Mouse (Mus musculus) spleen, adult 2 months (tissue): ENCODE measurements at regions not wholly inside any gene's neighbourhood (a gene's known extent, or its start where the extent isn't known, plus 50 kb on each side); places are given as distances from the start of the nearest gene placed in this dataset.

Experiments used
- DNase-seq, 2 experiments: peaks; one replicate each; pipeline versions ENCODE4 v3.0.0 to v3.0.0-alpha.2; 2012 to 2021; ENCODE audit warnings: low spot score in 2 of 2, low read depth in 1 of 2
- H3K27ac ChIP-seq: fragments of 200-500 bp; 2 replicates; pipeline ENCODE4 v1.5.1; 2012; ENCODE audit warnings: low read length, inconsistent platforms; ENCODE audit not compliant: insufficient read depth
- H3K27me3 ChIP-seq: fragments of 200-500 bp; 2 replicates; pipeline ENCODE4 v1.6.1; 2012; ENCODE audit warnings: mild to moderate bottlenecking, moderate library complexity, low read length, inconsistent platforms; ENCODE audit not compliant: control insufficient read depth, insufficient read depth
- H3K36me3 ChIP-seq: fragments of 200-500 bp; 2 replicates; pipeline ENCODE4 v1.6.1; 2012; ENCODE audit warnings: mild to moderate bottlenecking, low read length, inconsistent platforms; ENCODE audit not compliant: control insufficient read depth, insufficient read depth
- H3K4me1 ChIP-seq: fragments of 200-500 bp; 2 replicates; pipeline ENCODE4 v1.6.1; 2011; ENCODE audit warnings: inconsistent platforms; ENCODE audit not compliant: control insufficient read depth, insufficient read depth, insufficient read length
- H3K4me3 ChIP-seq: fragments of 200-500 bp; 2 replicates; pipeline ENCODE4 v1.5.1; 2011; ENCODE audit warnings: mild to moderate bottlenecking, inconsistent platforms; ENCODE audit not compliant: insufficient read depth, insufficient read length; ENCODE audit errors: extremely low read depth
- CTCF ChIP-seq: fragments of 200-500 bp; IDR thresholded peaks from 2 replicates; pipeline ENCODE4 v1.5.1; 2011; ENCODE audit warnings: mild to moderate bottlenecking, inconsistent platforms; ENCODE audit not compliant: insufficient read depth, insufficient read length, insufficient replicate concordance; ENCODE audit errors: extremely low read depth
- POLR2A ChIP-seq: fragments of 200-500 bp; IDR thresholded peaks from 2 replicates; pipeline ENCODE4 v1.6.1; 2011; ENCODE audit warnings: low read depth, low read length, inconsistent platforms
- WGBS: fragments of 180-500 bp; shearing (Covaris S2); methylation state at CpG from one replicate; pipeline ENCODE4 v1.1.7; 2018; 5-methylcytosine and 5-hydroxymethylcytosine counted together

- no peaks in the 10 kb centered on the region for H3K4me1 ChIP-seq
- no peak overlapping the region for H3K27ac ChIP-seq
- no peak overlapping the region for H3K4me3 ChIP-seq
- TF ChIP-seq POLR2A (no peak), CTCF (no peak)
- no peaks in the 10 kb centered on the region for H3K27me3 ChIP-seq
- no peak for DNase-seq
- H3K36me3 ChIP-seq = no peaks in the 10 kb centered on the region
- 89% methylated on average over 17 of the region's 17 CpGs for WGBS
Observed at GRCm38 (mm10) chr8:109310670-109311386, 183.0 kb upstream of the Pmfbp1 start.

DNA sequence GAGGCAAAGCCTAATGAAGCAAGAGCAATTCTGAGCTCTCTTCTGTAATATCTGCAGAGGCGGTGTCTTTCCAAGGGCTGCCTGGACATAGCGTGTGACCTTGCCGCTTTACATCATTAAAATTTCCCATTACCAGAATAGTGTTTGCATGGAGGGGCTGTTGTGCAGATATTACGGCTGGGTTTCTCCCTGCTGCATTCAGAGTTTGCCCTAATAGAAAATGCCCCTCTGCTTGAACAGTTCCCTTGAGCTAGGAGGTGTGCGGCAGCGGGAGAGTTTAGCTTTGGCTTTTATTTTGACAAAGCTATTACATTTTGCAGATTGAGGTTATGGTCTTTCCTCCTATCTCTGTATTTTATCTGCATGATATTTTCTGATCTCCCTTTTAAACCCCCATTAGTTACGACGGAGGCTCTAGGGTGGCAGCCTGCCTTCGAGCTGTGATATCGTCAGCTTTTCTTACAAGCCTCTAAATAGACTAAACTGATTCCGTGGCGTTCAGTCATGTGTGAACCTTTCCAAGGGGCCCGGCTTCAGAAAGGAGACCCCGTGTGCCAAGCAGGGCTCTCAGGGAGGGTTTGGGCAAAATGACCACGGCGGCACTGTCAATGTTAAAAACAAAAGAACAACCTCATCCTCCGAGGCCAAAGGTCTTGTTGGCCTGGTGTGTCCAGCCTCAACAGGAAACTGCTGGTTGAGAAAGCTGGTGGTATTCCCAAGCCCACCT lies 182.2 kb upstream of the Pmfbp1 start:
- no peaks in the 10 kb centered on the region for H3K4me1 ChIP-seq
- no peak for DNase-seq
- no peaks in the 10 kb centered on the region for H3K27me3 ChIP-seq
- 82% methylated on average over 17 of the region's 17 CpGs for WGBS
- no peak for TF ChIP-seq POLR2A
- no peak for TF ChIP-seq CTCF
- H3K27ac ChIP-seq = no peak overlapping the region
- H3K36me3 ChIP-seq = no peaks in the 10 kb centered on the region
- H3K4me3 ChIP-seq = no peak overlapping the region

DNA sequence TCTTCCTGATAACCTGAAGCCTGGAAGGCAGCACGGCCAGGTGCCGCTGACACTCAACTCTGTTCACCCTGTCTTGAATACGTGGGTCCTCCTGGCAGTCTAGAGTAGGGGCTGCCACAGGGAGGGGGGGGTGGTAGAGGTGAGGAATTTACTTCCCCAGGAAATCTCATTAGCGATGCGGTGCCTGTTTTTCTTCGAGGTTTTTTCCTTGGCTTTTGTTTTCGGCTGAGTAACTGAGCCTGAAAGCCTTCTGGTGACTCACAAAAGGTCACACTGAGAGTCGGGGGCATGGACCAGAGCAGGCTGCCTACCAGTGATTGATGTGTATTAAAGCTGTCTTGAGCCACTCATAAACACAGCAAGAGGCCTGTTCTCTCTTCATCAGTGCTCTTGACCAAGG lies 181.1 kb upstream of the Pmfbp1 start:
- no peak for TF ChIP-seq CTCF
- no peak for TF ChIP-seq POLR2A
- Histone ChIP-seq H3K27ac (no peak overlapping the region), H3K27me3 (no peaks in the 10 kb centered on the region), H3K36me3 (no peaks in the 10 kb centered on the region), H3K4me3 (no peak overlapping the region), H3K4me1 (no peaks in the 10 kb centered on the region)
- 34% methylated on average over 8 of the region's 8 CpGs for WGBS
- DNase-seq = no peak

DNA sequence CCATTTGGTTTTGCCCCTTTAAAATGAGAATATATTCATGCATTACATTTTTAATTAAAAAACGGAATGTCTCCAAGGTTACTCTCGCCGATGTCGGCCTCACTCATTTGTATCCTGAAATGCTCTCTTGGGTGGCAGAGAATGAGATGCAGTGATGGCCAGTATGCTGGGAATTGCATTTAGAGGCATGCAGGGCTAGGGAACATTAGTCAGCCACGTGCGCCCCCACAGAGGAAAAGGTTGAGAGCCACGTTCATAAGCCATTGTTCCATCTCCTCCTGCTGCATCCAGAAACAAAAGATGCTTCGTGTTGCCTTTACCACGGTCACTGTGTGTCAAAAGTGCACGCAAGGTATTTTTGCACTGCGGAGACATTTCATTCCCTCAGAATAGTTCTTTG lies 172.9 kb upstream of the Pmfbp1 start:
- WGBS = 80% methylated on average over 11 of the region's 11 CpGs
- Histone ChIP-seq H3K36me3 (no peaks in the 10 kb centered on the region), H3K4me3 (no peak overlapping the region), H3K4me1 (no peaks in the 10 kb centered on the region), H3K27me3 (no peaks in the 10 kb centered on the region), H3K27ac (no peak overlapping the region)
- TF ChIP-seq POLR2A = no peak
- TF ChIP-seq CTCF = no peak
- DNase-seq = no peak

DNA sequence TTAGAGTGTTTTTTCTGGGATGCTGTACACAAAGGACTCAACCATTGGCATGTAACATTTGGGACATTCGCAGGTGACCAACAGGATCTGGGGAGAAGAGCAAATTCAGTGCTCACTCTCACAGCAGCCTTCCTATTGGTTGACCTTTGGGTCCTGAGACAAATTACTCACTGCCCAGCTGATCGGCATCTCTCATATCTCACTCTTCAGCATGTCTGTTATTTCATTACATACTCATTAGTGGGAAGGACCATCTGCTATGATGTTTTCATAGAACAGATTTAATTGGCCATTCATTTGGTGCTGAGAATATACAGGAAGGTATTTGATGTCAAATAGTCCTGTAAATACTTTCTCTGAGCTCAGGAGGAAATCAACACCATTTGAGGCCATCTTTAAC lies 170.5 kb upstream of the Pmfbp1 start:
- H3K4me1 ChIP-seq = no peaks in the 10 kb centered on the region
- TF ChIP-seq CTCF (no peak), POLR2A (no peak)
- H3K27ac ChIP-seq = no peak overlapping the region
- no peaks in the 10 kb centered on the region for H3K27me3 ChIP-seq
- no peak overlapping the region for H3K4me3 ChIP-seq
- H3K36me3 ChIP-seq = no peaks in the 10 kb centered on the region
- DNase-seq = no peak
- WGBS = 85% methylated on average over 2 of the region's 2 CpGs

DNA sequence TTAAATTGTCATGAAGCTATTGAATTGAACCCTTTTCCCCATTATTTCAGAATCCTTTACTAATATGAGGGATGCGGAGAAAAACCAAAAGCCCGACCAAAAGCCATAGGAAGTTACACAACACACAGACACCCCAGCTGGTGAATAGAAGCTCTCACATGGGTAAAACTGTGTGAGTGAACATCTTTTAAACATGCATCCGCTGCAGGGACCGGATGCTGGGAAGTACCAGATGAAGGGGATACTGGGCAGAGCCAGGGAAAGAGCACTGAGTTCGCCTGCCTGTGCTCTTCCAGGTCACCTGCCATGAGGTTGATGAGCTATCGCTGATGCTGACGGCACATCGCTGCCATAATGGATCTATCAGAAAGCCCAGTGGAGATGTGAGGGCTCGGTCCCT lies 169.6 kb upstream of the Pmfbp1 start:
- Histone ChIP-seq H3K36me3 (no peaks in the 10 kb centered on the region), H3K27me3 (no peaks in the 10 kb centered on the region), H3K27ac (no peak overlapping the region), H3K4me3 (no peak overlapping the region), H3K4me1 (no peaks in the 10 kb centered on the region)
- DNase-seq = no peak
- WGBS = 92% methylated on average over 9 of the region's 9 CpGs
- TF ChIP-seq POLR2A (no peak), CTCF (no peak)

GRCm38 (mm10) chr8:109336203-109336602 lies 157.6 kb upstream of the Pmfbp1 start:
- WGBS = 83% methylated on average over 7 of the region's 7 CpGs
- Histone ChIP-seq H3K27ac (no peak overlapping the region), H3K4me3 (no peak overlapping the region), H3K27me3 (no peaks in the 10 kb centered on the region), H3K4me1 (no peaks in the 10 kb centered on the region), H3K36me3 (no peaks in the 10 kb centered on the region)
- DNase-seq = no peak
- TF ChIP-seq POLR2A = no peak
- no peak for TF ChIP-seq CTCF
